Mouse (Mus musculus) brain, embryonic 14.5 days (tissue): ENCODE data around the gene 2210011C24Rik.

Experiments used
- CTCF ChIP-seq: fragments of 200-500 bp; IDR thresholded peaks from 2 replicates; pipeline ENCODE4 v1.5.1; 2012; ENCODE audit warnings: inconsistent platforms, mild to moderate bottlenecking, moderate library complexity, borderline replicate concordance; ENCODE audit not compliant: insufficient read depth, insufficient read length; ENCODE audit errors: extremely low read depth
- POLR2A ChIP-seq: fragments of 200-500 bp; IDR thresholded peaks from 2 replicates; pipeline ENCODE4 v1.6.1; 2012; ENCODE audit warnings: mild to moderate bottlenecking, inconsistent platforms, borderline replicate concordance; ENCODE audit not compliant: poor library complexity, insufficient read depth, insufficient read length, severe bottlenecking; ENCODE audit errors: extremely low read depth

- TF ChIP-seq CTCF (no peak), POLR2A (no peak)
Measured at GRCm38 (mm10) chr8:83978200-83978599, 33.8 kb downstream of the 2210011C24Rik start.
